Mouse (Mus musculus) small intestine, adult 2 months (tissue): ENCODE measurements around the gene Zmym5. TPM values are rescaled to one million over a fixed set of nuclear protein-coding genes. Genes with fewer than 3 reads are reported as not detected.
"Not testable (repeated sequence)": the region's sequence is repeated elsewhere in the genome, so short reads cannot be mapped to it uniquely, and the experiment has no call there.

ENCODE experiments used
- H3K27ac ChIP-seq: fragments of 200-500 bp; 2 replicates; pipeline ENCODE4 v1.5.1; 2012; ENCODE audit warnings: low read depth, low read length, control low read depth, inconsistent platforms; ENCODE audit not compliant: insufficient read depth
- H3K27me3 ChIP-seq: fragments of 200-500 bp; 2 replicates; pipeline ENCODE4 v1.6.1; 2012; ENCODE audit warnings: mild to moderate bottlenecking, moderate library complexity, low read length, inconsistent platforms; ENCODE audit not compliant: control insufficient read depth, insufficient read depth
- H3K36me3 ChIP-seq: fragments of 200-500 bp; 2 replicates; pipeline ENCODE4 v1.6.1; 2012; ENCODE audit warnings: mild to moderate bottlenecking, low read length, control low read depth, inconsistent platforms; ENCODE audit not compliant: control insufficient read depth, insufficient read depth
- H3K4me1 ChIP-seq: fragments of 200-500 bp; 2 replicates; pipeline ENCODE4 v1.6.1; 2012; ENCODE audit warnings: low read length, inconsistent platforms, mixed read lengths; ENCODE audit not compliant: control insufficient read depth, insufficient read depth, insufficient read length
- H3K4me3 ChIP-seq: fragments of 200-500 bp; 2 replicates; pipeline ENCODE4 v1.5.1; 2012; ENCODE audit warnings: low read depth, mild to moderate bottlenecking, control low read depth, inconsistent platforms, low read length, moderate library complexity
- CTCF ChIP-seq: fragments of 200-500 bp; IDR thresholded peaks from 2 replicates; pipeline ENCODE4 v1.5.1; 2012; ENCODE audit warnings: low read depth, mild to moderate bottlenecking, control low read depth, inconsistent platforms, low read length, moderate library complexity, mixed read lengths; ENCODE audit not compliant: insufficient replicate concordance, insufficient read length; ENCODE audit errors: extremely low read depth
- POLR2A ChIP-seq: fragments of 200-500 bp; IDR thresholded peaks from 2 replicates; pipeline ENCODE4 v1.6.1; 2012; ENCODE audit warnings: low read depth, mild to moderate bottlenecking, control low read depth, inconsistent platforms, low read length, moderate library complexity
- WGBS: fragments of 180-500 bp; shearing (Covaris S2); methylation state at CpG from one replicate; pipeline ENCODE4 v1.1.7; 2018; 5-methylcytosine and 5-hydroxymethylcytosine counted together
- polyA plus RNA-seq: library from polyadenylated mRNA; depleted of rRNA; stranded (reverse); fragments of >200 nt; gene quantifications from 2 replicates; pipeline ENCODE4 v1.2.3, GENCODE M21; 2012; rRNA removed

Zmym5 gene
- 1.1 and 2.7 TPM in 2 replicates for polyA plus RNA-seq

DNA sequence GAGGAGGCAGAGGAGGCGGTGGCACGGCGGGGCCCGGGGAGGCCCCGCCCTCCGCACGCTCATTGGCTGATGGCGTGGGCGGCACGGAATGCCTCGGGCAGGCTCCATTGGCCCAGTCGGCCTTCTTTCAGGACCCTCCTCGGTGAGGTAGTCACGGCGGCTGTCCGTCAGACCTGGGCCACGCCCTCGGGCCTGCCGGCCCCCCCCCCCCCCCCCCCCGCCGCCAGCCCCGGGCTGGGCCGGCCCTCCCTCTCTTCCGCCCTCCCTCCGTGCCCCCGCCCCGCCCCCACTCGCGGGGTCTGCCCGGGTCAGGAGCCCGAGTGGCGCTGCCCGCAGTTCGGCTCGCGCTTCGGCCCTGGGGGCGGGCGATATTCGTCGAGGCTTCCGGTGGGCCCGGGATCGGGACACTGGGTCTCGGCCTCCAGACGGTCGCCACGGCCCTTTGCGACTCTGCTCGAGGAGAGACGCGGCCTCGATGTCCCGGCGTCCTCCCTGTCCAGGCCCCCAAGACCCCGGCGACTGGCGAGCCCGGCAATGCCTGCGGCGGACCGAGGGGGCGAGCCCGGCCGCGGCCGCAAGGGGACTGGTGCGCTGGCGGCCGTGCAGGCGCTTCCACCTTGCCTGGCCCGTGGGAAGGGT, at the start of gene Zmym5:
Gene Zmym5, minus strand, starts transcription at position 16 of the 639 bp plus-strand sequence.
- H3K27me3 ChIP-seq, H3K4me1 ChIP-seq, H3K36me3 ChIP-seq: not testable (repeated sequence)
- Histone ChIP-seq H3K27ac (peak within 1 kb of the TSS; percentile 84), H3K4me3 (peak within 1 kb of the TSS; percentile 90)
- TF ChIP-seq POLR2A, result peak; percentile 32; the same call in 1 of the 2 replicates
- WGBS, result under 1% methylated on average over 56 of the region's 72 CpGs

DNA sequence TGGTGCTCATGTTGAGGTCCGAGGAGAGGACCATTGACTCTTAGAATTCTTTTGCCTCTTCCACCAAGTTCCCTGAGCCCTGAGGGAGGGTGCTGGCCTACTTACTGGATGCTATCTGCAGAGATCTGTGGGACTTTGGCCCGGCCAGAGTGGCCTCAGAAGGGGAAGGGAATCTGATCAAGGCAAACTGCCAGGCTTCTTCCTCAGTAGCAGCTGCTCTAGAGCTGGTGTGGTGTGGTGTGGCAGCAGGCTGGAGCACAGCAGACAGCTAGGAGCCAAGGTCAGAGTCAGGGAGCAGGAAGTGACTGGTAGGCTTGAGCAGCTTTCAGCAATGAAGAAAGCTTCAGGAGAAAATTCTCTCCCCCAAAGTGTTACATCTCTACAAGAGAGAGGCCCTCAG, 38.2 kb upstream of the Zmym5 start:
- no peak overlapping the region for H3K4me3 ChIP-seq
- H3K27ac ChIP-seq, result no peak overlapping the region
- no peaks in the 10 kb centered on the region for H3K27me3 ChIP-seq
- WGBS, result 9% methylated on average over 2 of the region's 2 CpGs
- no peak for TF ChIP-seq POLR2A
- TF ChIP-seq CTCF, result no peak
- H3K36me3 ChIP-seq, result no peaks in the 10 kb centered on the region
- peaks cover 5% of the 10 kb centered on the region; the same call in 1 of the 2 replicates for H3K4me1 ChIP-seq

DNA sequence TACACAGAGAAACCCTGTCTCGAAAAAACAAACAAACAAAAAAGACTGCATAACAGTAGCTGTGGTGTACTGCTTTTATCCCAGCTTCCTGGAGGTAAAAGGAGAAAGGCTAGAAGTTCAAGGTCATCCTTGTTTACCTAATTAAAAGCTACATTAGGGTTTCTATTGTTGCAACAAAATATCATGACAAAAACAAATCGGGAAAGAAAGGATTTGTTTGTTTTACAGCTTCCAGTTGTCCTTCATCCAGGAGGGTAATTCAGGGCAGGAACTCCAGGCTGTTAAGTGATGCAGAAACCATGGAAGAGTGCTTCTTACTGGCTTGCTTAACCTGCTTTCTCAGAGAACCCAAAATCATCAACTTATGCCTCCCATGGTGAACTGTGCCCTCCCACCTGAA, 36.8 kb upstream of the Zmym5 start:
- Histone ChIP-seq H3K27me3 (no peaks in the 10 kb centered on the region), H3K27ac (no peak overlapping the region), H3K4me1 (peaks cover 8% of the 10 kb centered on the region; the same call in 1 of the 2 replicates), H3K36me3 (no peaks in the 10 kb centered on the region), H3K4me3 (no peak overlapping the region)
- TF ChIP-seq POLR2A, result no peak
- TF ChIP-seq CTCF, result no peak
- 40% methylated on average over 2 of the region's 2 CpGs for WGBS

DNA sequence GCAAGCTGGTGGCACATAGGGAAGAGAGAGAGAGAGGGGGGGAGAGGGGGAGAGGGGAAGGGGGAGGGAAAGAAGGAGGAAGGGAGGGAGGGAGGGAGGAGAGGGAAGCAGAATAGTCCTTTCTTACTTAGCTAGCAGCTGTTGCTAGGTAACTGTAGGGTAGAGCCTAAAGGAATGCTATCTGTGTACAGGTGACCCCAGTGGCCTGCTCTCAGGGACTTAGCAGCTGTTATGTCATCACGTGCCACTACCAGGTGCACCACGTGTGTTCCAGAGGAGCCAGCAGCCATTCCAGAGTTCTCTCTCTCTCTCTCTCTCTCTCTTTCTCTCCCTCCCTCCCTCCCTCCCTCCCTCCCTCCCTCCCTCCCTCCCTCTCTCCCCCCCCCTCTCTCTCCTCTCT, 33.0 kb upstream of the Zmym5 start:
- Histone ChIP-seq H3K36me3 (no peaks in the 10 kb centered on the region), H3K4me1 (peaks cover 3% of the 10 kb centered on the region; the same call in 1 of the 2 replicates), H3K27me3 (no peaks in the 10 kb centered on the region), H3K27ac (no peak overlapping the region), H3K4me3 (no peak overlapping the region)
- TF ChIP-seq POLR2A, result no peak
- no peak for TF ChIP-seq CTCF
- 5% methylated on average over 2 of the region's 2 CpGs for WGBS

DNA sequence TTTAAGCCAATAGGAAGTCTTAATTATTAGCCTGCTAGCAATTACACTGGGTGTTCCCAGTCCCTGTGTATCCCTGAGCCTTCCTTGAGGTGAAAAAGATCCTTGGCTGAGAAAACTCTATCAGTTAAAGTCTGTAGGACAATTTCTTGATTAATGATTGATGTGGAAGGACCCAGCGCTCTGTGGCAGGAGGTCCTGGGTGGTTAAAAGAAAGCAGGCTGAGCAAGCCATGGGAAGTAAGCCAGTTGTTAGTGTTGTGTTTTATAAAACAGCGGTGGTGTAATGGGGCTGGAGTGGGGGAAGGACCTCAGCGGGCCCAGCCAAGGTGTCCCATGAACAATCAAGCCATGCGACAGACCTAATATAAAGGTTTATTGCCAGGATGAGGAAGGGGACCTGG, 32.5 kb upstream of the Zmym5 start:
- no peaks in the 10 kb centered on the region for H3K36me3 ChIP-seq
- TF ChIP-seq POLR2A (no peak), CTCF (no peak)
- no peaks in the 10 kb centered on the region for H3K27me3 ChIP-seq
- 0 out of 2 replicates have a peak, but pooled peaks cover 3% of the 10 kb centered on the region for H3K4me1 ChIP-seq
- WGBS, result 33% methylated on average over 4 of the region's 4 CpGs
- no peak overlapping the region for H3K4me3 ChIP-seq
- H3K27ac ChIP-seq, result no peak overlapping the region; the same call in 1 of the 2 replicates

DNA sequence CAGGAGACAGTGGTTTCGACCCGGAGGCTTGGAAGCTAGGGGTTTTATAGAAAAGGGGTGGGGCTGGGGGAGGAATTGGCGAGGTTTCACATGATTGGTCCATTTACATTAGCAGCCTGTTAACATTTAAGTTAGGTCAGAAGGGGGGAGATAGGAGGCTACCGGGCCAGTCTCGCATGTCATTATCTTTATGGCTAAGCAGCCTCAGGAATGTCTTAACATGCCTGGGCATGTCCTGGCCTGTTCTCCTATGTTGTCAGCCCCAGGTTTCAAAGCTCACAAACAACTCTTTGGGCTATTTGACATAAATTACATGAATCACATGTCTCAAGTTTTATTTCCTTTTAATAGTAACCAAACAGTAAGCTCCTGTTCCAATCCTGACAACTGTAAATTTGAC, 23.1 kb upstream of the Zmym5 start:
- 94% methylated on average over 5 of the region's 5 CpGs for WGBS
- H3K36me3 ChIP-seq, H3K4me1 ChIP-seq, H3K27ac ChIP-seq, H3K27me3 ChIP-seq, H3K4me3 ChIP-seq: not testable (repeated sequence)

DNA sequence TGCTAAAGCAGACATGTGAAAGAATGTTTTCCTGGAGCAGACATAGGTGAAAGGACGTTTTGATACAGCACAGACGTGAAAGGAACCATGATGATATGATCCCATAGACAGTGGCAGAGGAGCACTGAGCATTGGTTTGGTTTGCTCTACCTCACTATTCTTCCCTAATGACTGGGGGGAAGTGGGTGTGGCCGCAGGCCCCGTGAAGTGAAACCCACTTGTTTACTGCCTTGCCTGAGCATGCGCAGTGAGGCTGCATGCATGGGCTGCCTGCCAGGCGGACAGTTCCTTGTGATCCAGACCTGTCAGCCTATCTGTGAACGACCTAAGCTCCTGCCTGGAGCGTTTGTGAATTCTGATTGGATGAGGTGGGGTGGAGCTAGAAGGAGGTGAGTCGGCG, 21.7 kb upstream of the Zmym5 start:
- not testable (repeated sequence) for H3K27me3 ChIP-seq, H3K4me1 ChIP-seq, H3K27ac ChIP-seq, H3K36me3 ChIP-seq
- peak overlapping the region; percentile 25; the same call in 1 of the 2 replicates for H3K4me3 ChIP-seq
- WGBS, result 27% methylated on average over 10 of the region's 10 CpGs
